Mouse (Mus musculus): ENCODE measurements around the gene Ptma. TPM values are rescaled to one million over a fixed set of nuclear protein-coding genes. Genes with fewer than 3 reads are reported as not detected.
A peak's percentile ranks its signal among the peaks of the same experiment; 100 is the strongest.

Ptma gene
- polyA plus RNA-seq, 1 experiment from 2014 or later: 2,480 TPM

DNA sequence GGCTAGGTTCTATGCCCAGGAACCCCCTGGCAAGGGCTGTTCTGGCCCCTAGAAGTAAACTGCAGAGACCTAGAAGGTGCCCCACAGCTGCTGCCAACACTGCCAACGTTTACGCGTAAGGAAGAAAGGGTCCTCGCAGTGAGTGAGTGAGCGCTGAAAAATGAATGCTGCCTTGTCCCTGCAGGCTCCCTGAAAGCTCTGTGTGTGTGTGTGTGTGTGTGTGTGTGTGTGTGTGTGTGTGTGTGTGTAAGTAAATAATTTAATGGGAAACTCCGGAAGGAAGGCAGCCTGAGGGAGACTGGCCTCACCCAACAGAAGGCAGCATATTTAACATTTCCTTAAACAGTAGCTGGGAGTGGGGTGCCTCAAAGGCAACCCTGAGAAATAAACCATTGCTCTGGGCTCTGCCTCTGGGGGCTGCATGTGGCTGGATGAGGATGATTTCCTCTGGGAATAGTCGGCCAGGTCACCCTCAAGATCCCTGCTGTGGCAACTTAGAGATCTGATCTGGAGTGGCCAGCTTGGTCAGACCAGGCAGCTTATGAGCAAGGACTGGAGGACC is 34.9 kb upstream of the Ptma start:
- H3K36me3 ChIP-seq (ENCODE audit: control insufficient read depth, insufficient read depth, low read length): no peaks in the 10 kb centered on the region
- peaks cover 10% of the 10 kb centered on the region for H3K4me1 ChIP-seq (ENCODE audit: control insufficient read depth, insufficient read depth, low read length)
- H3K4me2 ChIP-seq (ENCODE audit: low read length): no peak overlapping the region
- no peaks in the 10 kb centered on the region for H3K9me3 ChIP-seq (replicated peaks; ENCODE audit: control insufficient read depth, low read length)
- WGBS: 30% methylated on average over 7 of the region's 7 CpGs
- 0 out of 2 replicates have a peak overlapping the region, but pooled peaks have one; percentile 0 for H3K9ac ChIP-seq (ENCODE audit: low read length)
- H3K27me3 ChIP-seq (replicated peaks; ENCODE audit: control insufficient read depth, insufficient read depth, low read length): no peaks in the 10 kb centered on the region
- no peak for ATAC-seq
- H3K27ac ChIP-seq (ENCODE audit: low read depth, low read length): peak overlapping the region; percentile 15; the same call in 1 of the 2 replicates
- no peak overlapping the region for H3K4me3 ChIP-seq (ENCODE audit: low read depth, low read length)
- DNase-seq (ENCODE audit: low spot score): peak; percentile 59

DNA sequence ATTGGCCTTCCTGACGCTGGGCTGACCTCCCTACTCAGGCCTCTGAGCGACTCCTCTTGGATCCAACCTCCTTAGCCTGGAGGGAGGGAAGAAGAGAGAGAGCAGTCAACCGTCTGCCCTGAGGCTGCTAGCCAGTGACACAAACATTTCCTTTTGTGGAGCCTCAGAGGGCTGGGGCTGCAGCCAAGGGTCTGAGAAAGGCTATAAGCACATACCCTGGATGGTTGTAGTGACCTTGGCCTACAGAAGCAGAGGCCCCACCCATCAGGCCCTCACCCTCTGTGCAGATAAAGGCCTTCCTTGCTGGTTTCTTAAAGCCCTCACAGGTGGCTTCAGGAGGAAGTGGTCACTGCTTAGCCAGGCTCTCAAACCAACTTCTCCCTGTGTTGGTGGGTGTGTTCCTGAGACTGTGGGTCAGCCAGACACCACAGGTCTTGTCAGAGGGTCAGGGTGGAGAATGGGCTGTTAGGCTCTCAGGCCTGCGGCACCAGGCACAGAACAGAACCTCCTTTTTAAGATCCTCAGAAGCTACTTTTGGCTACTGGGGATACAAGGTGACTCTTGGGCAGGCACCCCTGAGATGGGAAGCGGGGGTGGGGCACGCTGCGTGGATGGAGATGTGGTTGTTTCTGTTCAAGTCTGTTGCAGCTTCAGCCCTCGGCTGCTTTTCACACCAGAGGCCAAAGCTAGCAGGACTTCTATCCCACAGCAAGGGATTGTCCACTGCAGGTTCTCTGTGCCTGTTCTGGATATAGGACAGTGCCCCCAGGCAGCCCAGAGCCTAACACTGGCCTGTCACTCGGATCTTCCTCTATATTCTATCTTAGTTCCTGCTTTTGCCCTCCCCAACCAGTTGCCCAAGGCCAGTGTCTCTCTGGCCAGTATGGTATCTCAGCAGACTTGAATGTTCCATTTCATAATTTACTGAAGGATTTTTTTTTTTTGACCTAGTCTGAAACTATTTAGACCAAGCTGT is 34.1 kb upstream of the Ptma start:
- H3K9me3 ChIP-seq (replicated peaks; ENCODE audit: control insufficient read depth, low read length): no peaks in the 10 kb centered on the region
- H3K4me2 ChIP-seq (ENCODE audit: low read length): no peak overlapping the region
- H3K36me3 ChIP-seq (ENCODE audit: control insufficient read depth, insufficient read depth, low read length): no peaks in the 10 kb centered on the region
- H3K27me3 ChIP-seq (replicated peaks; ENCODE audit: control insufficient read depth, insufficient read depth, low read length): no peaks in the 10 kb centered on the region
- H3K9ac ChIP-seq (ENCODE audit: low read length): 0 out of 2 replicates have a peak overlapping the region, but pooled peaks have one; percentile 0
- no peak for ATAC-seq
- WGBS: 76% methylated on average over 9 of the region's 9 CpGs
- peak overlapping the region; percentile 15; the same call in 1 of the 2 replicates for H3K27ac ChIP-seq (ENCODE audit: low read depth, low read length)
- DNase-seq (ENCODE audit: low spot score): no peak
- peaks cover 10% of the 10 kb centered on the region for H3K4me1 ChIP-seq (ENCODE audit: control insufficient read depth, insufficient read depth, low read length)
- no peak overlapping the region for H3K4me3 ChIP-seq (ENCODE audit: low read depth, low read length)

DNA sequence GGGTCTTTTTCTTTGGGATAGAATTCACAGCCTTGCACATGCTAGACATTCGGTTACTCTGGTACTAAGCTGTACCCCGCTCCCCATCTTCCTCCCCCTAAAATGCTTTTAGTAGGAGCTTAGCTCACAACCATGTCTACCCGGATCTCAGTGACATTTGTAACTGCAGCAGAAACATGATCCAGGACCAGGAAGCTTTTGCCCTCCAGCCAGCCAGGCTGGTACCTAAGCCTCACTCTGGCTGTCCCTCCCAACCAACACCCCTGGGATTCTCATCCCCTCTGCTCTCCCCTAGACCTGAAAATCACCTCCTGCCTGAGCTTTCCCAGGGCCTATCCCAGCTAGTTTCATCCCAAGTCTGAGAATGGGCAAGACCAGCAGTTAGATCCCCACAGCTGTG is 32.7 kb upstream of the Ptma start:
- no peak overlapping the region for H3K9ac ChIP-seq (ENCODE audit: low read length)
- H3K9me3 ChIP-seq (replicated peaks; ENCODE audit: control insufficient read depth, low read length): no peaks in the 10 kb centered on the region
- H3K36me3 ChIP-seq (ENCODE audit: control insufficient read depth, insufficient read depth, low read length): no peaks in the 10 kb centered on the region
- WGBS: 88% methylated on average over 3 of the region's 3 CpGs
- H3K4me2 ChIP-seq (ENCODE audit: low read length): no peak overlapping the region
- H3K4me3 ChIP-seq (ENCODE audit: low read depth, low read length): no peak overlapping the region
- no peak overlapping the region for H3K27ac ChIP-seq (ENCODE audit: low read depth, low read length)
- H3K27me3 ChIP-seq (replicated peaks; ENCODE audit: control insufficient read depth, insufficient read depth, low read length): no peaks in the 10 kb centered on the region
- ATAC-seq: no peak
- H3K4me1 ChIP-seq (ENCODE audit: control insufficient read depth, insufficient read depth, low read length): peaks cover 3% of the 10 kb centered on the region
- DNase-seq (ENCODE audit: low spot score): no peak

DNA sequence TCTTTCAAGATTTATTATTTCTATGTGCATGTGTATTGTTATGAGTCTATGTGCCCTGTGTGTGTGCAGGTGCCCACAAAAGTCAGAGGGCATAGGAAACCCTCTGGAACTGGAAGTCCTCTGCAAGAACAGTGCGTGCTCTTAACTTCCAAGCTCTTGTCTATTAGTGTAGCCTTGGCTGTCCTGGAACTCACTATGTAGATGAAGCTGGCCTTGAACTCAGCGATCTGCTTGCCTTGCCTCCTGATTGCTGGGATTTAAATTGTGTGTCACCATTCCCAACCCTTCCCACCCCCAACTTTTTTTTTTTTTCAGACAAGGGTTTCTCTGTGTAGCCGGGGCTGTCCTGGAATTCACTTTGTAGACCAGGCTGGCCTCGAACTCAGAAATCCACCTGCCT is 30.2 kb upstream of the Ptma start:
- H3K27ac ChIP-seq (ENCODE audit: low read depth, low read length): no peak overlapping the region
- no peaks in the 10 kb centered on the region for H3K9me3 ChIP-seq (replicated peaks; ENCODE audit: control insufficient read depth, low read length)
- no peak for DNase-seq (ENCODE audit: low spot score)
- H3K9ac ChIP-seq (ENCODE audit: low read length): no peak overlapping the region
- H3K4me2 ChIP-seq (ENCODE audit: low read length): no peak overlapping the region
- H3K4me3 ChIP-seq (ENCODE audit: low read depth, low read length): no peak overlapping the region
- no peaks in the 10 kb centered on the region for H3K36me3 ChIP-seq (ENCODE audit: control insufficient read depth, insufficient read depth, low read length)
- WGBS: 98% methylated on average over 4 of the region's 4 CpGs
- H3K4me1 ChIP-seq (ENCODE audit: control insufficient read depth, insufficient read depth, low read length): peaks cover 4% of the 10 kb centered on the region; the same call in 1 of the 2 replicates
- no peaks in the 10 kb centered on the region for H3K27me3 ChIP-seq (replicated peaks; ENCODE audit: control insufficient read depth, insufficient read depth, low read length)
- no peak for ATAC-seq

DNA sequence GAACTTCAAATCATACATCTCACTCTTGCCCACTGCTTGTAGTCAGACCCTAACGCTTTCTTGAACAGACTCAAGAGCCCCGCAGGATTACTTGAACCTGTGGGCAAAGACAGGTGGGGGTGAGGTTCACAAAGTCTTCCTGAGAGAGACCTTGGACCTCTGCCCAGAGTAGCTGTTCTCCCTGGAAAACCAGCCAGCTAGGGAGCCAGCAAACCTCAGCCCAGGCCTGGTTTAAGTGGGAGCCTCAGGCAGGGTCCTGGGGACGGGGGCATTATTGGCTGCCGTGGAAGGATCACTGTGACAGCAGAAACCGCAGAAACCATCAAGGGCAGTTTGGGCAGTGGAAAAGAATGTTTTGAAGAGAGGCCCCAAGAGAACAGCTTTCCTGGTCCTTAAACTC is 29.2 kb upstream of the Ptma start:
- no peaks in the 10 kb centered on the region for H3K27me3 ChIP-seq (replicated peaks; ENCODE audit: control insufficient read depth, insufficient read depth, low read length)
- no peak overlapping the region; the same call in 1 of the 2 replicates for H3K9ac ChIP-seq (ENCODE audit: low read length)
- H3K9me3 ChIP-seq (replicated peaks; ENCODE audit: control insufficient read depth, low read length): no peaks in the 10 kb centered on the region
- no peak overlapping the region for H3K4me3 ChIP-seq (ENCODE audit: low read depth, low read length)
- ATAC-seq (no peak), DNase-seq (ENCODE audit: low spot score) (no peak)
- H3K4me2 ChIP-seq (ENCODE audit: low read length): no peak overlapping the region
- peaks cover 5% of the 10 kb centered on the region; the same call in 1 of the 2 replicates for H3K4me1 ChIP-seq (ENCODE audit: control insufficient read depth, insufficient read depth, low read length)
- no peak overlapping the region for H3K27ac ChIP-seq (ENCODE audit: low read depth, low read length)
- 83% methylated on average over 5 of the region's 5 CpGs for WGBS
- H3K36me3 ChIP-seq (ENCODE audit: control insufficient read depth, insufficient read depth, low read length): no peaks in the 10 kb centered on the region

DNA sequence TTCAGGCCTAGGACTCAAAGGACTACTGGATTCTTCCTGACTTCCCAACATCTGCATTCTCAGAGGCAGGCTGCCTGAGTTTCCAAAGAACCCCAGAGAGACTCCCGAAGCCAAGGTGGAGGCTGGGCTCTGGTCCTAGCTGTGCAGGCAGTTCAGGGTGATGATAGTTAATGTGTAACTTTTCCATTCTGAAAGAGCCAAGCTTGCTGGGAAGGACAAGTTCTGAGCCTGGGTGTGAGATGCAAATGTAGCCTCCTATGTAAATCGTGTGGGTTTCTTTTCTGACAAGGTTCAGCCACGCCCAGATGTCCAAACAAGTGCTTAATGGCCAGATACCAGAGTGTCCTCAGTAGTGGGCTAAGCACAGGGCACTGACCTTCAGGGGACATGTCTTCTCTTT is 28.5 kb upstream of the Ptma start:
- H3K27ac ChIP-seq (ENCODE audit: low read depth, low read length): no peak overlapping the region

DNA sequence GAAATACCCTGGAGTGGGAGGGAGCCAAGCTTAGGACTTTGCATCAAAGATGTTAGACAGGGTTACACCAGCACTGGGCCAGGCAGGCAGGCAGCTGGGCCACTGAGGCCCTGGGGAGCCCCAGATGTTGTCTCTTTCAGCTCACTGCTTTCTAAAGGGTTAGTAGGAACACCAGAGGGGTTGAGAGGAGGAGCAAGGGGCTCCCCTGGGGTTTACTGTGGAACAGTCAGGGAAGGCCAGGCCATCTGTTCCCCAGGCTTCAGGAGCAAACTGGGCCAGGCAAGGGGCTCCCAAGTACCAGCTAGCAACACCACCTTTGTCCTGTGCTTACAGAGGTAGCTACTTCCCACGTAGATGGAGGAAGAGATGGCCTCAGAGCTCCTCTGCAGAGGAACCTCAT is 27.9 kb upstream of the Ptma start:
- Histone ChIP-seq H3K4me1 (ENCODE audit: control insufficient read depth, insufficient read depth, low read length) (peaks cover 14% of the 10 kb centered on the region), H3K36me3 (ENCODE audit: control insufficient read depth, insufficient read depth, low read length) (no peaks in the 10 kb centered on the region), H3K27ac (ENCODE audit: low read depth, low read length) (no peak overlapping the region), H3K4me3 (ENCODE audit: low read depth, low read length) (no peak overlapping the region), H3K4me2 (ENCODE audit: low read length) (no peak overlapping the region), H3K9me3 (replicated peaks; ENCODE audit: control insufficient read depth, low read length) (no peaks in the 10 kb centered on the region), H3K27me3 (replicated peaks; ENCODE audit: control insufficient read depth, insufficient read depth, low read length) (no peaks in the 10 kb centered on the region), H3K9ac (ENCODE audit: low read length) (no peak overlapping the region)
- DNase-seq (ENCODE audit: low spot score): no peak
- ATAC-seq: no peak
- 38% methylated on average over 1 of the region's 1 CpGs for WGBS

More for the DNA sequence above, 28.5 kb upstream of the Ptma start:
- no peaks in the 10 kb centered on the region for H3K27me3 ChIP-seq (replicated peaks; ENCODE audit: control insufficient read depth, insufficient read depth, low read length)
- DNase-seq (ENCODE audit: low spot score) (no peak), ATAC-seq (no peak)
- no peak overlapping the region for H3K4me2 ChIP-seq (ENCODE audit: low read length)
- H3K4me1 ChIP-seq (ENCODE audit: control insufficient read depth, insufficient read depth, low read length): peaks cover 8% of the 10 kb centered on the region; the same call in 1 of the 2 replicates
- no peak overlapping the region for H3K4me3 ChIP-seq (ENCODE audit: low read depth, low read length)
- H3K36me3 ChIP-seq (ENCODE audit: control insufficient read depth, insufficient read depth, low read length): no peaks in the 10 kb centered on the region
- no peaks in the 10 kb centered on the region for H3K9me3 ChIP-seq (replicated peaks; ENCODE audit: control insufficient read depth, low read length)
- WGBS: 62% methylated on average over 3 of the region's 3 CpGs
- no peak overlapping the region for H3K9ac ChIP-seq (ENCODE audit: low read length)

DNA sequence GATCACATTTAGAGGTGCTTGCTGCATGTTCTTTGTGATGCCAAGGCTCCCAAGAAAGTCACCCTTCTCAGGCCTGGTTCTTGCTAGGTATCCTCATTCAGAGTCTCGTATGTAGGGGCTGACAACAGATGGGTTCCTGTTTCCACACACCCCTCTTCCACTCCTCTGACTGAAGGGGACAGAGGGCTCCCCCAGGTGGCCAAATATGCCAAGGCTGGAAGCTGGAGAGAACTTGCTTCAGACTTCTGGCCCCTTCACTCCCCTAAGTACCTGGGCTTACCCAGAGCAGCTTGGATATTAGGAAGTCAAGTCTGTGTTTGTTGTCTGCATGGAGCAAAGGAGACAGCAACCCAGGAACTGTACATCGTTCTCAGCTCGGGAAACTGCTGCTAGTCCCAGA is 26.6 kb upstream of the Ptma start:
- no peak overlapping the region for H3K4me3 ChIP-seq (ENCODE audit: low read depth, low read length)
- peak; percentile 58 for DNase-seq (ENCODE audit: low spot score)
- peaks cover 19% of the 10 kb centered on the region for H3K4me1 ChIP-seq (ENCODE audit: control insufficient read depth, insufficient read depth, low read length)
- H3K27ac ChIP-seq (ENCODE audit: low read depth, low read length): peak overlapping the region; percentile 22; the same call in 1 of the 2 replicates
- no peak for ATAC-seq
- H3K9ac ChIP-seq (ENCODE audit: low read length): no peak overlapping the region
- no peaks in the 10 kb centered on the region for H3K27me3 ChIP-seq (replicated peaks; ENCODE audit: control insufficient read depth, insufficient read depth, low read length)
- no peaks in the 10 kb centered on the region for H3K36me3 ChIP-seq (ENCODE audit: control insufficient read depth, insufficient read depth, low read length)
- no peaks in the 10 kb centered on the region for H3K9me3 ChIP-seq (replicated peaks; ENCODE audit: control insufficient read depth, low read length)
- no peak overlapping the region for H3K4me2 ChIP-seq (ENCODE audit: low read length)
- 45% methylated on average over 3 of the region's 3 CpGs for WGBS

DNA sequence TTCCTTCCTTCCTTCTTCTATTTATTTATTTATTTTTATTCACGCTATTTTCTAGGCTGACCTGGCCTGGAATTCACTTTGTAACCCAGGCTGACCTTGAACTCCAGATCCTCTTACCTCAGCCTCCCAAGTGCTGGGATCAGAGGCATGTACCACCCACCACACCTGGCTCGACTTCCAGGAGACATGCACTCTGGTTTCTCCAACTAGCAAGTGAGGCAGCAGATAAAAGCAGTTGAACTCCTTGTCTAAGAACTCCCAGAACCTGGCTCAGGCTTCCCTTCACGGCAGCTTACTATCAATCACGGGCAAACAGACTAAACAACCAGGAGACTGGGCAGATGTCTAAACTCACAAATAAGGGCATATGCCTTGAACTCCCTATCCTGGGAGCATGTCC is 25.8 kb upstream of the Ptma start:
- Histone ChIP-seq H3K4me2 (ENCODE audit: low read length) (no peak overlapping the region), H3K36me3 (ENCODE audit: control insufficient read depth, insufficient read depth, low read length) (no peaks in the 10 kb centered on the region), H3K27ac (ENCODE audit: low read depth, low read length) (peak overlapping the region; percentile 82), H3K4me1 (ENCODE audit: control insufficient read depth, insufficient read depth, low read length) (peaks cover 26% of the 10 kb centered on the region), H3K9ac (ENCODE audit: low read length) (no peak overlapping the region), H3K27me3 (replicated peaks; ENCODE audit: control insufficient read depth, insufficient read depth, low read length) (no peaks in the 10 kb centered on the region), H3K9me3 (replicated peaks; ENCODE audit: control insufficient read depth, low read length) (no peaks in the 10 kb centered on the region), H3K4me3 (ENCODE audit: low read depth, low read length) (no peak overlapping the region)
- WGBS: 71% methylated on average over 4 of the region's 4 CpGs
- no peak for ATAC-seq
- DNase-seq (ENCODE audit: low spot score): no peak
